Mouse (Mus musculus) midbrain, embryonic 15.5 days (tissue): ENCODE results near the gene Krtap17-1. TPM values are rescaled to one million over a fixed set of nuclear protein-coding genes. Genes with fewer than 3 reads are reported as not detected.
A peak's percentile ranks its signal among the peaks of the same experiment; 100 is the strongest.

Experiments used
- ATAC-seq: fragments of 200-750 bp; cut with Nextera tagmentation; replicated peaks from 2 replicates; pipeline ENCODE4 v1.8.0; 2017; ENCODE audit warnings: moderate TSS enrichment
- H3K27ac ChIP-seq: fragments of 300-500 bp; sonication (generic); 2 replicates; pipeline ENCODE4 v1.5.1; 2015; ENCODE audit warnings: mild to moderate bottlenecking, inconsistent platforms
- H3K27me3 ChIP-seq: fragments of 300-500 bp; sonication (generic); replicated peaks from 2 replicates; pipeline ENCODE4 v1.6.1; 2015; ENCODE audit warnings: inconsistent platforms
- H3K36me3 ChIP-seq: fragments of 300-500 bp; sonication (generic); replicated peaks from 2 replicates; pipeline ENCODE4 v1.6.1; 2015; ENCODE audit warnings: inconsistent platforms
- H3K4me1 ChIP-seq: fragments of 300-500 bp; sonication (generic); 2 replicates; pipeline ENCODE4 v1.6.1; 2015; ENCODE audit warnings: inconsistent platforms
- H3K4me2 ChIP-seq: fragments of 300-500 bp; sonication (generic); 2 replicates; pipeline ENCODE4 v1.6.1; 2015; ENCODE audit warnings: inconsistent platforms, mild to moderate bottlenecking, moderate library complexity
- H3K4me3 ChIP-seq: fragments of 300-500 bp; sonication (generic); 2 replicates; pipeline ENCODE4 v1.5.1; 2015; ENCODE audit warnings: mild to moderate bottlenecking, inconsistent platforms
- H3K9ac ChIP-seq: fragments of 300-500 bp; sonication (generic); 2 replicates; pipeline ENCODE4 v1.6.1; 2015; ENCODE audit warnings: mild to moderate bottlenecking, inconsistent platforms
- H3K9me3 ChIP-seq: fragments of 300-500 bp; sonication (generic); 2 replicates; pipeline ENCODE4 v1.6.1; 2016; ENCODE audit warnings: inconsistent platforms
- WGBS: fragments of 180-500 bp; shearing (Covaris S2); methylation state at CpG from one replicate; pipeline ENCODE4 v1.1.7; 2015; ENCODE audit warnings: mixed read lengths; 5-methylcytosine and 5-hydroxymethylcytosine counted together
- polyA plus RNA-seq: library from polyadenylated mRNA; unstranded; fragments of >200 nt; fragmentation: Nextera tagmentation; extraction: Ambion mirVana; gene quantifications from 2 replicates; pipeline ENCODE4 v1.2.1, GENCODE M21; 2015

The Krtap17-1 gene
- polyA plus RNA-seq: 1.1 and 1.3 TPM in 2 replicates

- Histone ChIP-seq H3K4me1 (no peaks in the 10 kb centered on the region), H3K9me3 (no peaks in the 10 kb centered on the region), H3K27me3 (no peaks in the 10 kb centered on the region), H3K4me2 (peak within 1 kb of the TSS; percentile 43), H3K9ac (peak within 1 kb of the TSS; percentile 30; the same call in 1 of the 2 replicates), H3K36me3 (no peaks in the 10 kb centered on the region), H3K27ac (no peak within 1 kb of the TSS), H3K4me3 (peak within 1 kb of the TSS; percentile 25)
- ATAC-seq: 0 out of 2 replicates have a peak, but pooled peaks have one; percentile 42
- 28% methylated on average over 26 of the region's 26 CpGs for WGBS
Observed at GRCm38 (mm10) chr11:99993620-99994383, at the start of gene Krtap17-1. Gene Krtap17-1 (minus strand): TSS chr11:99993994.

- ATAC-seq: no peak
- Histone ChIP-seq H3K36me3 (no peaks in the 10 kb centered on the region), H3K9me3 (no peaks in the 10 kb centered on the region), H3K27me3 (no peaks in the 10 kb centered on the region), H3K4me3 (no peak within 1 kb of the TSS), H3K4me2 (no peak within 1 kb of the TSS), H3K4me1 (no peaks in the 10 kb centered on the region), H3K9ac (no peak within 1 kb of the TSS), H3K27ac (no peak within 1 kb of the TSS)
- whole genome bisulfite sequencing: 83% methylated on average over 6 of the region's 6 CpGs
Observed at GRCm38 (mm10) chr11:100041454-100041853, 47.7 kb upstream of the Krtap17-1 start, which contains the start of gene Krt34. Gene Krt34 (minus strand): TSS chr11:100041554.

GRCm38 (mm10) chr11:100029768-100030167 lies 36.0 kb upstream of the Krtap17-1 start, which contains the start of gene Krt33b:
Gene Krt33b (minus strand): TSS chr11:100029868.
- Histone ChIP-seq H3K27me3 (no peaks in the 10 kb centered on the region), H3K9me3 (no peaks in the 10 kb centered on the region), H3K27ac (no peak within 1 kb of the TSS), H3K4me3 (no peak within 1 kb of the TSS), H3K4me2 (no peak within 1 kb of the TSS), H3K9ac (no peak within 1 kb of the TSS), H3K4me1 (no peaks in the 10 kb centered on the region), H3K36me3 (no peaks in the 10 kb centered on the region)
- no peak for ATAC-seq
- 95% methylated on average over 6 of the region's 6 CpGs for WGBS

GRCm38 (mm10) chr11:100021438-100021837 lies 27.6 kb upstream of the Krtap17-1 start:
- Histone ChIP-seq H3K27ac (no peak overlapping the region), H3K4me3 (no peak overlapping the region), H3K36me3 (no peaks in the 10 kb centered on the region), H3K4me1 (no peaks in the 10 kb centered on the region), H3K9ac (no peak overlapping the region), H3K9me3 (no peaks in the 10 kb centered on the region), H3K4me2 (no peak overlapping the region), H3K27me3 (no peaks in the 10 kb centered on the region)
- 86% methylated on average over 5 of the region's 5 CpGs for WGBS
- ATAC-seq: no peak

- 97% methylated on average over 1 of the region's 1 CpGs for WGBS
- H3K4me1 ChIP-seq: no peaks in the 10 kb centered on the region
- no peak overlapping the region for H3K27ac ChIP-seq
- no peak overlapping the region for H3K4me2 ChIP-seq
- H3K4me3 ChIP-seq: no peak overlapping the region
- no peak for ATAC-seq
- H3K9me3 ChIP-seq: no peaks in the 10 kb centered on the region
- H3K27me3 ChIP-seq: no peaks in the 10 kb centered on the region
- H3K36me3 ChIP-seq: no peaks in the 10 kb centered on the region
- H3K9ac ChIP-seq: no peak overlapping the region
Observed at GRCm38 (mm10) chr11:100019466-100019865, 25.7 kb upstream of the Krtap17-1 start.

GRCm38 (mm10) chr11:100016112-100016511 lies 22.3 kb upstream of the Krtap17-1 start, which contains the start of gene Krt33a:
Gene Krt33a (minus strand): TSS chr11:100016212.
- Histone ChIP-seq H3K27ac (no peak within 1 kb of the TSS), H3K9ac (no peak within 1 kb of the TSS), H3K4me1 (no peaks in the 10 kb centered on the region), H3K9me3 (no peaks in the 10 kb centered on the region), H3K27me3 (no peaks in the 10 kb centered on the region), H3K36me3 (no peaks in the 10 kb centered on the region), H3K4me2 (no peak within 1 kb of the TSS), H3K4me3 (no peak within 1 kb of the TSS)
- no peak for ATAC-seq
- WGBS: 90% methylated on average over 4 of the region's 4 CpGs

- Histone ChIP-seq H3K4me3 (no peak overlapping the region), H3K27me3 (no peaks in the 10 kb centered on the region), H3K4me1 (no peaks in the 10 kb centered on the region), H3K9ac (no peak overlapping the region), H3K27ac (no peak overlapping the region), H3K9me3 (no peaks in the 10 kb centered on the region), H3K4me2 (no peak overlapping the region), H3K36me3 (no peaks in the 10 kb centered on the region)
- 76% methylated on average over 4 of the region's 4 CpGs for WGBS
- ATAC-seq: no peak
Observed at GRCm38 (mm10) chr11:100013691-100014171, 19.9 kb upstream of the Krtap17-1 start.

GRCm38 (mm10) chr11:100010682-100011081 lies 16.9 kb upstream of the Krtap17-1 start:
- no peak for ATAC-seq
- Histone ChIP-seq H3K9ac (no peak overlapping the region), H3K27me3 (no peaks in the 10 kb centered on the region), H3K4me3 (no peak overlapping the region), H3K4me1 (no peaks in the 10 kb centered on the region), H3K27ac (no peak overlapping the region), H3K36me3 (no peaks in the 10 kb centered on the region), H3K4me2 (no peak overlapping the region), H3K9me3 (no peaks in the 10 kb centered on the region)
- WGBS: 80% methylated on average over 5 of the region's 5 CpGs

- H3K27me3 ChIP-seq: no peaks in the 10 kb centered on the region
- no peak for ATAC-seq
- H3K36me3 ChIP-seq: no peaks in the 10 kb centered on the region
- H3K9me3 ChIP-seq: no peaks in the 10 kb centered on the region
- H3K27ac ChIP-seq: no peak overlapping the region
- no peaks in the 10 kb centered on the region for H3K4me1 ChIP-seq
- H3K4me2 ChIP-seq: no peak overlapping the region
- no peak overlapping the region for H3K9ac ChIP-seq
- 89% methylated on average over 5 of the region's 5 CpGs for WGBS
- H3K4me3 ChIP-seq: no peak overlapping the region
Observed at GRCm38 (mm10) chr11:100008336-100008735, 14.5 kb upstream of the Krtap17-1 start.

- Histone ChIP-seq H3K9me3 (no peaks in the 10 kb centered on the region), H3K4me2 (no peak overlapping the region), H3K27me3 (no peaks in the 10 kb centered on the region), H3K36me3 (no peaks in the 10 kb centered on the region), H3K9ac (no peak overlapping the region), H3K4me3 (no peak overlapping the region), H3K4me1 (no peaks in the 10 kb centered on the region), H3K27ac (no peak overlapping the region)
- ATAC-seq: no peak
- 57% methylated on average over 3 of the region's 3 CpGs for WGBS
Observed at GRCm38 (mm10) chr11:100006624-100007023, 12.8 kb upstream of the Krtap17-1 start.

GRCm38 (mm10) chr11:100005905-100006304 lies 12.1 kb upstream of the Krtap17-1 start:
- Histone ChIP-seq H3K9me3 (no peaks in the 10 kb centered on the region), H3K4me3 (no peak overlapping the region), H3K27ac (no peak overlapping the region), H3K4me1 (no peaks in the 10 kb centered on the region), H3K4me2 (no peak overlapping the region), H3K9ac (no peak overlapping the region), H3K27me3 (no peaks in the 10 kb centered on the region), H3K36me3 (no peaks in the 10 kb centered on the region)
- ATAC-seq: no peak
- WGBS: 86% methylated on average over 8 of the region's 8 CpGs

GRCm38 (mm10) chr11:100004846-100005245 lies 11.1 kb upstream of the Krtap17-1 start:
- no peaks in the 10 kb centered on the region for H3K36me3 ChIP-seq
- no peaks in the 10 kb centered on the region for H3K27me3 ChIP-seq
- no peaks in the 10 kb centered on the region for H3K9me3 ChIP-seq
- 27% methylated on average over 6 of the region's 6 CpGs for WGBS
- no peak overlapping the region for H3K4me2 ChIP-seq
- H3K4me3 ChIP-seq: no peak overlapping the region
- no peak overlapping the region for H3K9ac ChIP-seq
- H3K4me1 ChIP-seq: no peaks in the 10 kb centered on the region
- H3K27ac ChIP-seq: no peak overlapping the region
- no peak for ATAC-seq

- no peak overlapping the region for H3K4me3 ChIP-seq
- no peak overlapping the region for H3K27ac ChIP-seq
- WGBS: 96% methylated on average over 7 of the region's 7 CpGs
- H3K9me3 ChIP-seq: no peaks in the 10 kb centered on the region
- no peaks in the 10 kb centered on the region for H3K36me3 ChIP-seq
- ATAC-seq: no peak
- no peak overlapping the region for H3K4me2 ChIP-seq
- H3K9ac ChIP-seq: no peak overlapping the region
- no peaks in the 10 kb centered on the region for H3K27me3 ChIP-seq
- H3K4me1 ChIP-seq: no peaks in the 10 kb centered on the region
Observed at GRCm38 (mm10) chr11:99999091-99999490, 5.3 kb upstream of the Krtap17-1 start.
